Mouse (Mus musculus): ENCODE results near the gene Eef1akmt1. TPM values are rescaled to one million over a fixed set of nuclear protein-coding genes. Genes with fewer than 3 reads are reported as not detected.

The Eef1akmt1 gene
- polyA plus RNA-seq (2012; ENCODE audit: insufficient read depth, insufficient read length, low replicate concordance, missing spikeins), result not detected in 2 replicates

DNA sequence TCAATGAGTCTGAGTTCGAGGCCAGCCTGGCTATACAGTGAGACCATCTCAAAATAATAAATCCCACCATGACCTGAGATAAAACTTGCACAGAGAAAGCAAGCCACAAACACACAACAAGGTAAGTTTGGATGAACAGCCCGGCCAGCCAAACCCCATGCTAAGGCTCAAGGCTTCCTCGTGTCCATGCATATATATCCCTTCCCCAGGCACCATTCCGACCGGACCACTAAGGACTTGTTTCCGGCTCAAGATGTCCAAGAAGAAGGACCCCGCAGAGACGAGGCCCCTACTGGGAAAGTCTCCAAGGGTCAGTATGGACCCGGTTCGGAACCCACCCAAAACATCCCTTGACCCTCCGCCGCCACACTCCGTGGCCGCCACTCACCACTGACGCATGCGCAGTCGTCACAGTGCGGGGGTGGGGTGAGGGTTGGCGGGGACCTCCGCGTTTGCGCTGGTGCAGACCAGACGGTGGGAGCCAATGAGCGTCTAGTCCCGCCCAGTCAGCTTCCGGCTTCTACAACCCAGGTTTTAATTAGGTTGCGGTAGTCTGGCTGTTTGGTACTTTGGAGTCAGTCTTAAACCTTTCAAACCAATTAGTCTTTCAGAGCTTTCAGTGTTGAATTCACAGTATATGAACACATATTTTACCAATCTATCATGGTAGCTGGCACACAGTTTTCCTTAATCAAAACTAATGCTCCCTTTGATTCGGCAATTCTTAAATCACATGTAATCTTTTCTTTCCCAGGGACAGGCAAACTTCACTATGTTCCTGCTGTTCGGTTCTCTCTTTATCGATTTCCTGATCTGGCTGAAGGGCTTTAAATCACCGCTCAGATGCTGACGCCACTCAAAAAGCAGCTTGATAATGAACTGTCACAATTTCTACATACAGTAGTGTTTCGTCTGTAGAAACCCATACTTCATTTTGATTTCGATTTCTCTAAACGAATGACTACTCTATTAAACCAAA lies at the start of gene Eef1akmt1:
Gene Eef1akmt1 (minus strand): TSS at position 458 of the 979 bp plus-strand sequence.
- Histone ChIP-seq H3K27ac (ENCODE audit: insufficient read depth, low read depth, low read length) (peak within 1 kb of the TSS; percentile 58), H3K4me1 (ENCODE audit: control insufficient read depth, insufficient read depth, low read length) (no peaks in the 10 kb centered on the region), H3K4me3 (ENCODE audit: insufficient read depth, low read depth, low read length) (peak within 1 kb of the TSS; percentile 56)
- 6% methylated on average over 35 of the region's 35 CpGs for WGBS
- TF ChIP-seq CTCF (IDR thresholded peaks at IDR 0.05; ENCODE audit: insufficient read depth, low read depth, low read length) (no peak), POLR2A (IDR thresholded peaks at IDR 0.05; ENCODE audit: insufficient read depth, low read depth, low read length) (peak; percentile 95)

DNA sequence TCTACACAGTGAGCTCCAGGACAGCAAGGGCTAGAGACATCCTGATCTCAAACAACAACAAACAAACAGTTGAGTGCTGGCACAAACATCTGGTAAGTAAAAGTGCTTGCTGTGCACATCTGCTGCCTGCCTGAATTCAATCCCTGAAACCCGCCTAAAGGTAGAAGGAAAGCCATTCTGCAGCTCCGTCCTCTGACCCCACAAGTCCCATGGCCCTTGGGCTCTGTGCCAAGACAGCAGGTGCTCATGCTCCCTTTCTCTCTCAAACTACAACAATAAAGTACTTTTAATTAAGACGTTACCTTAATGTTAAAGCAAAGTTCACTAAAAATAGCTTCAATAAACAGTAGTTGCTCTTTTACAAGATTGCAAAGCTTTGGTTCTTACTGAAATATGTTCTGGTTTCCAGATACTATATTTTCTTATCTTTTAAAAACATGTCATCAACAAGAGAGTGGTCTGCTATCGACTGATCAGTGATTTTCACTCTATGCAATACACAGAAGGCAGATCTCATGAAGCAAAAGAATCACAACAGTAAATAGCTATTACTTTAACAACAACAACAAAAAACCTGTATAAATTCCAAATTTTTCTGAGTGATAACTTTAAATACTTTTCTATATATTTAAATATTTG lies 49.3 kb upstream of the Eef1akmt1 start:
- Histone ChIP-seq H3K4me1 (ENCODE audit: control insufficient read depth, insufficient read depth, low read length) (peaks cover 9% of the 10 kb centered on the region), H3K4me3 (ENCODE audit: insufficient read depth, low read depth, low read length) (no peak overlapping the region), H3K27ac (ENCODE audit: insufficient read depth, low read depth, low read length) (no peak overlapping the region)
- 61% methylated on average over 4 of the region's 4 CpGs for WGBS
- no peak for TF ChIP-seq CTCF (IDR thresholded peaks at IDR 0.05; ENCODE audit: insufficient read depth, low read depth, low read length)
- no peak for TF ChIP-seq POLR2A (IDR thresholded peaks at IDR 0.05; ENCODE audit: insufficient read depth, low read depth, low read length)

DNA sequence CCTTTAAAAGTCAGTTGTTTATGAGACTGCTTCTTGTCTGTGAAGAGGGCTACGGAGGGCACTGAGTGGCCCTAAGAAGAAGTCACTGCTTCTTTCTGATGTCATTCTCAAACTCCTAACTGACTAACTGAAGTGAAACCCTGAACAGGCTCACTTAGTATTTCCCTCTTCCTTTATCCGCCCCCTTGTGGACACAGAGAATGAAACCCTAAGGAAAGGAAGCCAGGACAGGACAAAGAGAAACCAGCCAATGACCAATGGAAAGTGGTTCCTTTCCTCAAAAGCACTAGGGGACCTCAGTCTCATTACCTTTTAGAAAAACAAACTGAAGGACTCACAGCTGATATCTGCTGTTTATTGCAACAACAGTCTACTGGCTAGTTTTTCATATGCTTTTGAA lies 48.1 kb upstream of the Eef1akmt1 start:
- H3K4me3 ChIP-seq (ENCODE audit: insufficient read depth, low read depth, low read length), result no peak overlapping the region
- H3K4me1 ChIP-seq (ENCODE audit: control insufficient read depth, insufficient read depth, low read length), result peaks cover 9% of the 10 kb centered on the region
- no peak overlapping the region for H3K27ac ChIP-seq (ENCODE audit: insufficient read depth, low read depth, low read length)
- WGBS, result 61% methylated on average over 2 of the region's 2 CpGs
- TF ChIP-seq POLR2A (IDR thresholded peaks at IDR 0.05; ENCODE audit: insufficient read depth, low read depth, low read length), result no peak
- TF ChIP-seq CTCF (IDR thresholded peaks at IDR 0.05; ENCODE audit: insufficient read depth, low read depth, low read length), result no peak

DNA sequence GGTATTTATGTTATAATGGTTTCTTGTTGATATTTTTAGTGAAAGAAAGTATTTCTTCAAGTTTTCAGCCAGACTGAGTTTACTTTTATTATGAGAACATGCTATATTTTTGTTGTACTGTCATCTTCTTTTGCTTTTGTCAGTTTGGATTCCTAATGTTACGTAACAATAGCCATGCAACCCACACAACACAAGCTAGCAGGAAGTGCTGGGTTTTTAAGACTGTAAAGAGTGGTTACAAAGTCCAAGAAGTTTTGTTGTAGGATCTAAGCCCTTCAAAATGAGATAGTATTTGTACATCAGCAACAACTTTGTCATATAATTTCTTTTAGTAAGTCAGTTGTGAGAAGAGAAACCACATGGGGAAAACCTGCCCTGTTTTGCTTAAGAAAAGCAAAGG lies 46.3 kb upstream of the Eef1akmt1 start:
- 91% methylated on average over 1 of the region's 1 CpGs for WGBS
- no peak overlapping the region for H3K4me3 ChIP-seq (ENCODE audit: insufficient read depth, low read depth, low read length)
- no peak for TF ChIP-seq POLR2A (IDR thresholded peaks at IDR 0.05; ENCODE audit: insufficient read depth, low read depth, low read length)
- TF ChIP-seq CTCF (IDR thresholded peaks at IDR 0.05; ENCODE audit: insufficient read depth, low read depth, low read length), result no peak
- H3K4me1 ChIP-seq (ENCODE audit: control insufficient read depth, insufficient read depth, low read length), result peaks cover 8% of the 10 kb centered on the region
- H3K27ac ChIP-seq (ENCODE audit: insufficient read depth, low read depth, low read length), result no peak overlapping the region

DNA sequence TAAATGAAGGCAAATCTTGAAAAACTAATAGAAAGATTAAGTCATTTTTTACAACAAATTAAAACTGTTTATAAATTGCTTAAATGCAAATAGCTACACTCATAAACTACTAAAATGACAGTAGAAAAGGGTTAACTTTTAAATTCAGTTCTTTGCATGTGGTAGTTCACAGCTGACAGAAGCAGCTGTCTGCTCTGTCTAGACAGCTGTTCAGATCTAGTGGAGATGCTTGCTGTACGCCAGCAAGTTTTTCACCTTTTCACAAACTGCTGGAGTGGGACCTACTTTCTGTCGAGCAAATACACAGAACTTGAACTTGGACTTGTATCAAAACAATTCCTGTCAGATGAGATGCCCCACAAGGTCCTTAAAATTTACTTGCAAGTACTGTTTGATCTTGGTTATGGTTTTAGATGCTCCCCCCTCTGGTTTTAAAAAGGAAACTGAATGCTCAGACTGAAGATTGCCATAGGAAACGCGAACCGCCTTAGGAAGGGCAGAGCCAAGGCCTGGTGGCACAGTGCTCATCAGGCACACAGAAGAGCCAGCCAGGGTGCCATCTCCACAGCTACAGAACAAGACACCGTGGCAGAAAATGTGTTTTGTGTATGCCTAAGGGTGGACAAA lies 45.0 kb upstream of the Eef1akmt1 start:
- 63% methylated on average over 6 of the region's 6 CpGs for WGBS
- no peak for TF ChIP-seq POLR2A (IDR thresholded peaks at IDR 0.05; ENCODE audit: insufficient read depth, low read depth, low read length)
- no peak for TF ChIP-seq CTCF (IDR thresholded peaks at IDR 0.05; ENCODE audit: insufficient read depth, low read depth, low read length)
- Histone ChIP-seq H3K4me1 (ENCODE audit: control insufficient read depth, insufficient read depth, low read length) (peaks cover 7% of the 10 kb centered on the region), H3K4me3 (ENCODE audit: insufficient read depth, low read depth, low read length) (no peak overlapping the region), H3K27ac (ENCODE audit: insufficient read depth, low read depth, low read length) (no peak overlapping the region)

DNA sequence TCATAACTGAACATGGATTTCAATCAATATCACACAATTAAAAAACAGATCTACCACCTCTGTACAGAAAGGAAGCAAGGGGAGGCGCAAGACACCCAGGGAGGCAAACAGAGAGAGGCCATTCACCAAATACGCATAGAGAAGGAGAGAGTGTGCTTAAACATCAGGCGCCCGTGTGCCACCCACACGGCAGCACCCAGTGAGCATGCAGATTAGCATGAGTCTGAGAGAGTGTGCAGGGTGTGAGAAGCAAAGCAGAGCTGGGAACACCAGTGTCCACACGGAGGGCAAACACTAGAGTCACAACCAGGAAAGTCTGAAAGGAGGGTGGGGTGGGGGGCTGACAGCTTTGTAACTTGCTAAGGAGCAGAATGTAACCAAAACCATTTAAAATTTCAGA lies 44.4 kb upstream of the Eef1akmt1 start:
- Histone ChIP-seq H3K4me3 (ENCODE audit: insufficient read depth, low read depth, low read length) (no peak overlapping the region), H3K27ac (ENCODE audit: insufficient read depth, low read depth, low read length) (no peak overlapping the region), H3K4me1 (ENCODE audit: control insufficient read depth, insufficient read depth, low read length) (peaks cover 7% of the 10 kb centered on the region)
- TF ChIP-seq POLR2A (IDR thresholded peaks at IDR 0.05; ENCODE audit: insufficient read depth, low read depth, low read length) (no peak), CTCF (IDR thresholded peaks at IDR 0.05; ENCODE audit: insufficient read depth, low read depth, low read length) (no peak)
- 52% methylated on average over 6 of the region's 6 CpGs for WGBS

DNA sequence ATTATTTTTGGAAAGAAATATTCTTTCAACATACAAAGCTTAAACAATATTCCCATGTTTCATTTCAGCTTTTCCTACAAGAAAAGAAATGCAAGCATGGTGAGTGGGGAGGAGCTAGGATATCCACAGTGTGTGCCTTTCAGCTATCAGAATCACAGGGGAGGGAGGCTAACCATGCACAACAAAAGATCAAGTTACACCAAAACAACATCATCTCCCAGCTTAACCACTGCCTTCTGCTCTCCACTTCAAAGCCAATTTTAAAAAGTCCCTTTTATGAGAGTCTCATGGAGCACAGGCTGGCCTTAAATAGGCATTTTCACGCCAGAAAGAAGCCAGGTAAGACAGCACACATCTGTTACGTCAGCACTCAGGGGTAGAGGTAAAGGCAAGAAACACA lies 39.6 kb upstream of the Eef1akmt1 start:
- 82% methylated on average over 2 of the region's 2 CpGs for WGBS
- TF ChIP-seq CTCF (IDR thresholded peaks at IDR 0.05; ENCODE audit: insufficient read depth, low read depth, low read length), result no peak
- no peak for TF ChIP-seq POLR2A (IDR thresholded peaks at IDR 0.05; ENCODE audit: insufficient read depth, low read depth, low read length)
- no peak overlapping the region for H3K27ac ChIP-seq (ENCODE audit: insufficient read depth, low read depth, low read length)
- H3K4me3 ChIP-seq (ENCODE audit: insufficient read depth, low read depth, low read length), result no peak overlapping the region
- peaks cover 3% of the 10 kb centered on the region; the same call in 1 of the 2 replicates for H3K4me1 ChIP-seq (ENCODE audit: control insufficient read depth, insufficient read depth, low read length)

DNA sequence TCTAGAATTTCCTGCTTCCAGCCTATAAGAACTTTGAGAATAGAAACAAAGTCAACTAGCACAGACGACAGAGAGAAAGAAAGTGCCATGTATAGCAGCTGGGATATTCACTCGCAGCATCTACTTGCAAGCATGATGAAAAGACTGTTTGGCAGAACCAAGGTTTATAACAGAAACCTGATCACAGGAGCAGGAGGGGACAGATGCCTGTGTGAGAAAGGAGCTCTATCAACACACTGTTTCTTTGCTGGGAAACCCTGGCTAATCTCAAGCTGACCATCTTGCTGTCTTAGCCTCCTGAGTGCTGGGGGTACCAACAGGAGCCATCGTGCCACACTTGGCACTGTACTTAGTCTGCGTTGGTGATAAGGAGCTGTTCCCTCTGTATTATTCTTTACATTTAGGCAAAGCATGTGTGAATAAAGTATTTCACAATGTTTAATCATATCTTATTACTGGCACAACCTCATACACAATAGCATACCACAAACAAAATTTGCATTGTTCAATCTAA lies 38.5 kb upstream of the Eef1akmt1 start:
- WGBS, result 83% methylated on average over 4 of the region's 4 CpGs
- TF ChIP-seq CTCF (IDR thresholded peaks at IDR 0.05; ENCODE audit: insufficient read depth, low read depth, low read length) (no peak), POLR2A (IDR thresholded peaks at IDR 0.05; ENCODE audit: insufficient read depth, low read depth, low read length) (no peak)
- Histone ChIP-seq H3K4me3 (ENCODE audit: insufficient read depth, low read depth, low read length) (no peak overlapping the region), H3K4me1 (ENCODE audit: control insufficient read depth, insufficient read depth, low read length) (no peaks in the 10 kb centered on the region), H3K27ac (ENCODE audit: insufficient read depth, low read depth, low read length) (no peak overlapping the region)
